Mouse (Mus musculus) lung, embryonic 14.5 days (tissue): ENCODE measurements at regions not wholly inside any gene's neighbourhood (a gene's known extent, or its start where the extent isn't known, plus 50 kb on each side); places are given as distances from the start of the nearest gene placed in this dataset.

Source experiments
- ATAC-seq: fragments of 200-750 bp; cut with Nextera tagmentation; 2 replicates; pipeline ENCODE4 v1.8.0; 2017; ENCODE audit warnings: mild to moderate bottlenecking, moderate TSS enrichment, moderate library complexity; ENCODE audit not compliant: insufficient read depth
- DNase-seq: peaks from one replicate; pipeline ENCODE4 v3.0.0-alpha.2; 2015
- H3K27ac ChIP-seq: fragments of 300-500 bp; sonication (generic); 2 replicates; pipeline ENCODE4 v1.5.1; 2014; ENCODE audit warnings: low read depth, mild to moderate bottlenecking, moderate library complexity
- H3K27me3 ChIP-seq: fragments of 300-500 bp; sonication (generic); 2 replicates; pipeline ENCODE4 v1.6.1; 2014; ENCODE audit warnings: low read length, control low read depth; ENCODE audit not compliant: insufficient read depth
- H3K36me3 ChIP-seq: fragments of 300-500 bp; sonication (generic); 2 replicates; pipeline ENCODE4 v1.6.1; 2014; ENCODE audit warnings: control low read depth; ENCODE audit not compliant: insufficient read depth
- H3K4me1 ChIP-seq: fragments of 300-500 bp; sonication (generic); 2 replicates; pipeline ENCODE4 v1.6.1; 2014; ENCODE audit warnings: antibody characterized with exemption, control low read depth; ENCODE audit not compliant: insufficient read depth
- H3K4me2 ChIP-seq: fragments of 300-500 bp; sonication (generic); 2 replicates; pipeline ENCODE4 v1.6.1; 2014; ENCODE audit warnings: mild to moderate bottlenecking
- H3K4me3 ChIP-seq: fragments of 300-500 bp; sonication (generic); 2 replicates; pipeline ENCODE4 v1.5.1; 2014; ENCODE audit warnings: low read depth, low read length
- H3K9ac ChIP-seq: fragments of 300-500 bp; sonication (generic); 2 replicates; pipeline ENCODE4 v1.6.1; 2014
- H3K9me3 ChIP-seq: fragments of 300-500 bp; sonication (generic); 2 replicates; pipeline ENCODE4 v1.6.1; 2016; ENCODE audit warnings: low read depth, low read length, control low read depth
- CTCF ChIP-seq: IDR thresholded peaks from 2 replicates; pipeline ENCODE4 v1.5.1; 2016; ENCODE audit warnings: antibody characterized with exemption, low read depth
- WGBS: fragments of 180-500 bp; shearing (Covaris S2); extraction: QIAGEN DNeasy Blood & Tissue Kit; methylation state at CpG from one replicate; pipeline ENCODE4 v1.1.7; 2014; 5-methylcytosine and 5-hydroxymethylcytosine counted together

DNA sequence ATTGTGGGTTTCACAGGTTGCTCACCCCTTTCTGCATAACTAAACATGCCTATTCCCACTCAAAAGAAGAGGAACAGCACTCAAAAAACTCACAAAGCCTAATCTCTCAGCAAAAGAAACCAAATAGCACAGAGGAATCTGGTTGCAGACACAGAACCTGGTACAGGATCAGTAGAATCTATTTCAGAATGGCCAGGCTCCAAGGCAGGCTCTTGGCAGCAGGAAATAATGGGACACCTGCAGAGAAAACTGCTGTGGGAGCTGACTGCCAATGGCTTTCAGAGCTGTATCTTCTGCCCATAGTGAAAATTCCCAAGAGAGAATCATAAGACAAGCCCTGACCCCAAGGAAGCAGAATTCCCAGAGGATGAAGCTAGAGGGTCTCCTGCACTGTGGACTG lies 234.1 kb upstream of the Hes1 start:
- ATAC-seq = no peak
- Histone ChIP-seq H3K27me3 (no peaks in the 10 kb centered on the region), H3K36me3 (no peaks in the 10 kb centered on the region), H3K4me2 (no peak overlapping the region), H3K9ac (no peak overlapping the region), H3K27ac (no peak overlapping the region), H3K9me3 (no peaks in the 10 kb centered on the region), H3K4me3 (no peak overlapping the region), H3K4me1 (no peaks in the 10 kb centered on the region)
- no peak for DNase-seq
- no peak for TF ChIP-seq CTCF

DNA sequence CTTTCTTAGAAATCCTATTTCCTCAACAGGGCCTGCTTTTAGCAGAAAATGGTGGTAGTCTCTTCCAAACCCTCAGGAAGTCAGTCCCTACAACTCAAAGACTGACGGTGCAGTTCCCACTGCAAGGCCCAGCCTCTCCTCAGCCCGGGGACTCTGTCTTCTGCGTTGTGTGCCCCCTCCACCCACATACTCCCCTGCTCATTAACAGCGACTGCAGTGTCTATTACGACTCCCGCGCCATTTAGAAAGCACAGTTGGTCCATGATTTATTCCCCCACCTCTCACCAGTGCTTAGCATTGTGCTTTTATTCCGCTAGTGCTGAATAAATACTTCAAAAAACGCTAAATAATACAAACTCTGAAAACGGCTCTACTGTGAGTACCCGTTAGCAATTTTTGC lies 230.9 kb upstream of the Hes1 start:
- no peak for ATAC-seq
- H3K4me1 ChIP-seq = peaks cover 8% of the 10 kb centered on the region; the same call in 1 of the 2 replicates
- H3K36me3 ChIP-seq = no peaks in the 10 kb centered on the region
- H3K9ac ChIP-seq = no peak overlapping the region
- TF ChIP-seq CTCF = no peak
- no peaks in the 10 kb centered on the region for H3K9me3 ChIP-seq
- no peak overlapping the region for H3K4me3 ChIP-seq
- no peaks in the 10 kb centered on the region for H3K27me3 ChIP-seq
- WGBS = 73% methylated on average over 11 of the region's 11 CpGs
- no peak overlapping the region for H3K4me2 ChIP-seq
- no peak for DNase-seq
- H3K27ac ChIP-seq = no peak overlapping the region

DNA sequence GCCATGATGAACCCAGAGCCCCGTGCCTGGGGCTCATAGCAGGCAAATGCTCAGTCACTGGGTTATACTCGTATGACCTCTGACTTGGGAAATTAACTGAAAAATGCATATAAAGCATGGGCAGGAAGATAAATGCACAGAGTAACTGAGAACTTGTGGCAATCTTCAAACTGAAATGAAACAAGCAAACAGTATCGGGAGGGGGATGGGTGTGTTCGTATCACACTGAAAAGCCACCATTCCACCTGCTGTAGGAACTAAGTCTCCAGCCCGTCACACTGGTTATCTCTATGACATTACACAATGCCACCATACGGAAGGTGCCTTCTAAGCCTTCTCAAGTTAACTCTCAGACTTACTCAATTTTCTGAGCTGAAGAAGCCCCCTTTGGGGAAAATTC lies 230.3 kb upstream of the Hes1 start:
- TF ChIP-seq CTCF = no peak
- H3K4me3 ChIP-seq = no peak overlapping the region

DNA sequence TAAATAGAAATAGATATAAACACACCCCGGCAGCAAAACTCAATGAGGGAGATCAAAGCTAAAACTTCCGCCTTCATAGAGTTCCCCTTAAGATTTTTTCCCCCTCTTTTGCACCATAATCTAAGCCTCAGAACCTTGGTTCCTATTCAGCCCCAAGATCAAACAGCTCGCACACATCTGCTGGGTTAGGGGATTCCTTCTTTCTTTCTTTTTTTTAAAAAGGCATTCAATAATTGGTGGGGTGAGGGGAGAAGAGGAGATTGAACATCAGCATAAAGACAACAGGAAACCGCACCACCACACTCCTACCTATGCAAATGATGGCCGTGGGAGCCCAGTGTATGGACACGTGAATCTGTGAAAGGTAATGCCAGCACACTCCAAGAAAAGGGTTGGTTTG lies 229.5 kb upstream of the Hes1 start:
- Histone ChIP-seq H3K36me3 (no peaks in the 10 kb centered on the region), H3K9me3 (no peaks in the 10 kb centered on the region), H3K4me3 (no peak overlapping the region), H3K4me2 (no peak overlapping the region), H3K27me3 (no peaks in the 10 kb centered on the region), H3K4me1 (peaks cover 8% of the 10 kb centered on the region; the same call in 1 of the 2 replicates), H3K27ac (no peak overlapping the region), H3K9ac (no peak overlapping the region)
- ATAC-seq = no peak
- DNase-seq = peak; percentile 42
- TF ChIP-seq CTCF = no peak
- WGBS = 53% methylated on average over 6 of the region's 6 CpGs

More for the DNA sequence above, 230.3 kb upstream of the Hes1 start:
- DNase-seq (no peak), ATAC-seq (no peak)
- Histone ChIP-seq H3K27me3 (no peaks in the 10 kb centered on the region), H3K4me1 (peaks cover 8% of the 10 kb centered on the region; the same call in 1 of the 2 replicates), H3K9ac (no peak overlapping the region), H3K36me3 (no peaks in the 10 kb centered on the region), H3K27ac (no peak overlapping the region), H3K4me2 (no peak overlapping the region), H3K9me3 (no peaks in the 10 kb centered on the region)
- WGBS = 75% methylated on average over 6 of the region's 6 CpGs

DNA sequence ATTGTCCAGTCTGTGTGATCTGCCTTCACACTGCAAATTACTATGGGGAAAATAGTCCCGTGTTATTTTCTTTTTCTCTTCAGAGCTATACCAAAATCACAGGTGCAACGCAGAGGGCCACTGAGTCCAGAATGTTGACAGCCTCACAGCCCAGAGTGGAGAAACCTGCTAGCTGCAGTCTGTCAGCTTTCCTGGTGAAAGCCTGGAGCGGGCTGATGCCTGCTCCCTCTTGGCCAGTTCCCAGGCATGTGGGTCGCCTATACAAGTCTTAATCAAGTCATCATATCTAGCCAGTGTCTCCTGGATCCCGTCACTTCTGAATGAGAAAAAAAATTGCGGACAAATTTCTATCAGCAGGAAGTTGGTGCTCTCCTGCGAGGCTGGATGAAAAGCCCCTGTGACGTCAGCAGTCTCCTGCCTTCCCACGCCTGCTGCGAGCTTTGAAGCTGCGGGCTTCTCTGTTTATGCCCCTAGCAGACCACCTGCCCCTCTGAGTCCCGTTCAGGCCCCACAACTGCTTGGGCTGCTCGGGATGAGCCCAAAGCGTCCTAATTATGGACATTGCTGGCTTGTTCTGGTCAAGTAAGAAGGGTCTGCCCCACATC lies 227.1 kb upstream of the Hes1 start:
- H3K4me1 ChIP-seq = peaks cover 8% of the 10 kb centered on the region; the same call in 1 of the 2 replicates
- no peak for TF ChIP-seq CTCF
- H3K9me3 ChIP-seq = no peaks in the 10 kb centered on the region
- peak overlapping the region; percentile 27; the same call in 1 of the 2 replicates for H3K9ac ChIP-seq
- ATAC-seq (no peak), DNase-seq (peak; percentile 57)
- no peaks in the 10 kb centered on the region for H3K36me3 ChIP-seq
- no peak overlapping the region for H3K4me3 ChIP-seq
- no peak overlapping the region for H3K27ac ChIP-seq
- H3K27me3 ChIP-seq = no peaks in the 10 kb centered on the region
- H3K4me2 ChIP-seq = peak overlapping the region; percentile 35; the same call in 1 of the 2 replicates
- 19% methylated on average over 14 of the region's 14 CpGs for WGBS

DNA sequence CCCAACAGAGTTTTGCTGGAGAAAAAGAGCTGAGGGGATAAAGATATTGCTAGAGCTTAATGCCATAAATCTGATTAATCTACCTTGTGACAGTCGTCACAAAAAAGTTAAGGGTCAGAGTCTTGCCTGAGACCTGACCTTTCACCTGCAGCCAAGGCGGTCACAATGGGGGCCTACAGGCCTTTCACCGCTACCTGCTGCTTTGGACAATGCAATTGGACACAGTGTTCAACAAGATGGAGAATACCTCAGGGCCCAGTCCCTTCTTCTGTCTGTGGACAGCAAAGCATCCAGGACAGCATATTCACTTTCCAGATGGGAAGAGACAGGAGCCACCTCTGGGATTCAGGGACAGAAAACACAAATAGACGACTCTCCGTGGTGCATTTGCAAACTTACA lies 226.3 kb upstream of the Hes1 start:
- peaks cover 8% of the 10 kb centered on the region; the same call in 1 of the 2 replicates for H3K4me1 ChIP-seq
- H3K9me3 ChIP-seq = no peaks in the 10 kb centered on the region
- no peak overlapping the region for H3K27ac ChIP-seq
- H3K27me3 ChIP-seq = no peaks in the 10 kb centered on the region
- TF ChIP-seq CTCF = no peak
- WGBS = 77% methylated on average over 5 of the region's 5 CpGs
- ATAC-seq (no peak), DNase-seq (no peak)
- no peak overlapping the region for H3K9ac ChIP-seq
- H3K4me2 ChIP-seq = no peak overlapping the region
- no peaks in the 10 kb centered on the region for H3K36me3 ChIP-seq
- no peak overlapping the region for H3K4me3 ChIP-seq

DNA sequence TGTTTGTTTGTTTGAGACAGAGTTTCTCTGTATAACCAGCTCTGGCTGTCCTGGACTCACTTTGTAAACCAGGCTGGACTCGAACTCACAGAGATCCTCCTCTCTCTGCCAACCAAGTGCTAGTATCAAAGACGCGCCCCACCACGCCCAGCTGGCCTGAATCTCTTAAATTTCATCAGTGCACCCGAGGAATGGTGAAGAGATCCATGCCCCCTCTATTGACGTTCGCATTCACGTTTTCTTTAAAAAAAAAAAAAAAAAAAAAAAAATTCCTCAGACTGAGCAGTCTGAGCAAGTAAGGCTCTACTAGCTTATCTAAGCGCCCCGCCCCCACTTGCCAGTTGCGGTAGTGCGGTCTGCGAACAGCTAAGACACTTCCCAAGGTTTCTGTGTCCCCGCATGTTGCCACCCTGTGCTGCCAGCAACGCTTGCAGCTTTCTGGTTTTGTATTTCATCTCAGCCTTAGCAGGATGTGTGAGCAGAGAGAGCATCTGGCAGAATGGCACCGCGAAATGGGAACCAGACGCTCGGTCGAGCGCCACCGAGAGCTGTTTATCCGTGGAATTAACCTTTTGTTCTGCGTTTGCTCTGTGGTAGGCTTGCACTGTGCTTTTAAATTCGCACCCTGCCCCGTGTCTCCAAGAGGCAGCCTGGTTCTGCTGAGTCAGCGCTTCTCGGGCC lies 225.1 kb upstream of the Hes1 start:
- no peaks in the 10 kb centered on the region for H3K9me3 ChIP-seq
- ATAC-seq = peak; percentile 26; the same call in 1 of the 2 replicates
- peak overlapping the region; percentile 56 for H3K4me2 ChIP-seq
- TF ChIP-seq CTCF = no peak; the same call in 1 of the 2 replicates
- no peaks in the 10 kb centered on the region for H3K27me3 ChIP-seq
- WGBS = 7% methylated on average over 28 of the region's 28 CpGs
- H3K9ac ChIP-seq = peak overlapping the region; percentile 17
- H3K36me3 ChIP-seq = no peaks in the 10 kb centered on the region
- H3K4me3 ChIP-seq = peak overlapping the region; percentile 10
- H3K4me1 ChIP-seq = peaks cover 11% of the 10 kb centered on the region; the same call in 1 of the 2 replicates
- peak overlapping the region; percentile 8 for H3K27ac ChIP-seq
- peak; percentile 84 for DNase-seq
